Mouse (Mus musculus): Measurements from ENCODE around the gene Ets2. TPM values are rescaled to one million over a fixed set of nuclear protein-coding genes. Genes with fewer than 3 reads are reported as not detected.
"Not testable (repeated sequence)": the region's sequence is repeated elsewhere in the genome, so short reads cannot be mapped to it uniquely, and the experiment has no call there.

The Ets2 gene
- total RNA-seq, 2 experiments from 2014 or later: 70.3 to 77.0 TPM

- no peak for TF ChIP-seq CTCF (conservative IDR thresholded peaks at IDR 0.05)
- DNase-seq (ENCODE audit: low spot score in 2 of 2): no peak
- Histone ChIP-seq H3K4me3 (peak overlapping the region; percentile 73), H3K27ac (peak overlapping the region; percentile 95)
Measured at GRCm38 (mm10) chr16:95703958-95704357, 2.1 kb downstream of the Ets2 start.

DNA sequence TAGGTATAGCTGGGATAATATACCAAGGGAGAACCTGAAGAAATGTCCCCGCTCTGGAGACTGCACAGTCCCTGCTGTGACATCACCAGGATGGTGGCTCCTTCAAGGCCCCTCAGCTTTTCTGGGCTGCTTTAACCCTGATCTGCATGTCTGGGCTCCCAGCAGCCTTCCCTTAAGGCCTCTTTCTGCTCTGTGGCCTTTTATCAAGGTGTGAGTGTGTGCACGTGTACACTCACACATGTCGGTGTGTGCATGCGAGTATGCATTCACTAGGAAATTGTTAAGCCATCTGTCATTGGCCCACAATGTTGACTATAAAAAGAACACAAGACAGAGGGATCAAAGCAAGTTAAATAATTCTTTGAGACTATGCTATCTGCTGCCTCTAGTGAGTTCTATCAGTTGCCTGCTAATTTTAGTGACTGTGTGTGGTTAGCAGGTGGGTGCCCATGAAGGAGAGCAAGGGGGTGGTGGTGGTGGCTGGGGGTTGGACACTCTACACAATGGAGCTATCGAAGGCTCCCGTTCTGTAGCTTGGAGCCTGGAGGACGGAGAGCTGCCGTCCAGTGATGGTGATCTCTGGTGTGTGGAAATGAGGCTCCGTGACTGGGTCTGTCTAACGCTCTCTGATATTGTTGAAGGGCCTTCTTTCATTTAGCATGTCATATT, 2.9 kb downstream of the Ets2 start:
- peak; percentile 29 for TF ChIP-seq CTCF (conservative IDR thresholded peaks at IDR 0.05)
- Histone ChIP-seq H3K4me3 (peak overlapping the region; percentile 73), H3K27ac (peak overlapping the region; percentile 95)
- no peak for DNase-seq (ENCODE audit: low spot score in 2 of 2)

DNA sequence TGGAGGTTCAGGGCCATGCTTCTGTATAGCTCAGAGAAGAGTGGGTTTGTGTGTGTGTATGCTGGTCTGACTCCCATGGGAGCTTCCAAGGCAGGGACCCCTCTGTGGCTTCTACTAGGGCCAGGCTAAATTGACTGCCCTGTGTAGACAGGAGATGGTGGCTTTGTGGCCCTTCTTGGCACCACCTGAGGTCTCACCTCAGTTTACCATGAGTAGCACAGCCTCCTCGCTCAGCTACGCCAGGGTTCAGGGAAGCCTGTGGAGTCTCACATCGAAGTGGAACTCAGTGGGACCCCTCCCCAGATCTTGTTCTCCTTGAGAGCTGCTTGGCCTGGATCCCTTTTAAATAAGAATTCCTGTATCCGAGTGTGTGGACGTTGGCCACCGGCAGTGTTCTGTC, 3.9 kb downstream of the Ets2 start:
- H3K4me3 ChIP-seq: no peak overlapping the region; the same call in 1 of the 2 replicates
- H3K27ac ChIP-seq: no peak overlapping the region
- no peak for TF ChIP-seq CTCF (conservative IDR thresholded peaks at IDR 0.05)
- DNase-seq (ENCODE audit: low spot score in 2 of 2): no peak

GRCm38 (mm10) chr16:95708211-95709004, 6.5 kb downstream of the Ets2 start:
- TF ChIP-seq CTCF (conservative IDR thresholded peaks at IDR 0.05): no peak
- DNase-seq (ENCODE audit: low spot score in 2 of 2): no peak
- Histone ChIP-seq H3K4me3 (no peak overlapping the region), H3K27ac (peak overlapping the region; percentile 56; the same call in 1 of the 2 replicates)

- peak overlapping the region; percentile 19; the same call in 1 of the 2 replicates for H3K27ac ChIP-seq
- no peak for TF ChIP-seq CTCF (conservative IDR thresholded peaks at IDR 0.05)
- H3K4me3 ChIP-seq: no peak overlapping the region
Measured at GRCm38 (mm10) chr16:95709175-95709574, 7.3 kb downstream of the Ets2 start.

GRCm38 (mm10) chr16:95710129-95710528, 8.3 kb downstream of the Ets2 start:
- no peak for DNase-seq (ENCODE audit: low spot score in 2 of 2)
- no peak overlapping the region for H3K27ac ChIP-seq
- no peak overlapping the region for H3K4me3 ChIP-seq
- TF ChIP-seq CTCF (conservative IDR thresholded peaks at IDR 0.05): no peak

More at GRCm38 (mm10) chr16:95709175-95709574, 7.3 kb downstream of the Ets2 start:
- DNase-seq (ENCODE audit: low spot score in 2 of 2): no peak

DNA sequence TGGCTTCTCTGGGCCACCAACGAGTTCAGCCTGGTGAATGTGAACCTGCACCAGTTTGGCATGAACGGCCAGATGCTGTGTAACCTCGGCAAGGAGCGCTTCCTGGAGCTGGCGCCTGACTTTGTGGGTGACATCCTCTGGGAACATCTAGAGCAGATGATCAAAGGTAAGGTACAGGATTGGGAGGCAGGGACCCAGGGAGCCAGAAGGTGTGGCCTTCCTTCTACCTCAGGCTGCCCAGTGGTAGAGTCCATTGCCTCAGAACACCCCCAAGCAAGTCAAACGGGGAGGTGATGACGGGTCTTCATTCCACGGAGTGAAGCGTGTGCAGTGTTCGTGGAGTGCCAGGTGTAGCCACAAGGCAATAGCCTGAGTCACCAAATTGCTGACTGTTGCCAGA, 10.2 kb downstream of the Ets2 start:
- no peak for DNase-seq (ENCODE audit: low spot score in 2 of 2)
- TF ChIP-seq CTCF (conservative IDR thresholded peaks at IDR 0.05): no peak
- no peak overlapping the region for H3K4me3 ChIP-seq
- H3K27ac ChIP-seq: no peak overlapping the region

DNA sequence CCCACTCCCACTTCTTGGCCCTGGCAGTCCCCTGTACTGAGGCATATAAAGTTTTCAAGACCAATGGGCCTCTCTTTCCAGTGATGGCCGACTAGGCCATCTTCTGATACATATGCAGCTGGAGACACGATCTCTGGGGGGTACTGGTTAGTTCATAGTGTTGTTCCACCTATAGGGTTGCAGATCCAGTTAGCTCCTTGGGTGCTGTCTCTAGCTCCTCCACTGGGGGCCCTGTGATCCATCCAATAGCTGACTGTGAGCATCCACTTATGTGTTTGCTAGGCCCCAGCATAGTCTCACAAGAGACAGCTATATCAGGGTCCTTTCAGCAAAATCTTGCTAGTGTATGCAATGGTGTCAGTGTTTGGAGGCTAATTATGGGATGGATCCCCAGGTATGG, 11.2 kb downstream of the Ets2 start:
- peak; percentile 52 for TF ChIP-seq CTCF (conservative IDR thresholded peaks at IDR 0.05)
- H3K27ac ChIP-seq; H3K4me3 ChIP-seq; DNase-seq (ENCODE audit: low spot score in 2 of 2): not testable (repeated sequence)

GRCm38 (mm10) chr16:95715026-95715425, 13.2 kb downstream of the Ets2 start:
- H3K4me3 ChIP-seq: no peak overlapping the region
- TF ChIP-seq CTCF (conservative IDR thresholded peaks at IDR 0.05): no peak
- H3K27ac ChIP-seq: no peak overlapping the region
- no peak for DNase-seq (ENCODE audit: low spot score in 2 of 2)

DNA sequence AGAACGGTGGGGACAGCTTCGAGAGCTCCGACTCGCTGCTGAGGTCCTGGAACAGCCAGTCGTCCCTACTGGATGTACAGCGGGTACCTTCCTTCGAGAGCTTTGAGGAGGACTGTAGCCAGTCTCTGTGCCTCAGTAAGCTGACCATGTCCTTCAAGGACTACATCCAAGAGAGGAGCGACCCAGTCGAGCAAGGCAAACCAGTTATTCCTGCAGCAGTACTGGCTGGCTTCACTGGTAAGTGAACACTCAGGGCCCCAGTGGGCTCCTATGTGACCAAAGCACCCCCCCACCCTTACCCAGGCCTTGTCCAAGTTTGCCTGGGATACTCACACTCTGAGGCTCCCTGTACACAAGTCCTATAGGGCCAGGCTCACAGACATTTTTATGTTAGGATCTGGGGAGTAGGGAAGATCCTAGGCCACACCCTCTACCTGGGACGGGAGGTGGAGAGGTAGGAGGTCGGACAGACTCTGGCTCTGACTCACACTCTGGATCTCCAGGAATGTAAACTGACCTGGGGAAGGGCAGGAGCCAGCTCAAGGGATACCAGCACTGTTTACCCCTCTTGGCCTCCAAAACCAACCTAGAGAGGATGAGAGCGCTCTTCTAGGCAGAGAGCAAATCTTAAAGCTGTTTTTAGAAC, 14.3 kb downstream of the Ets2 start:
- Histone ChIP-seq H3K4me3 (no peak overlapping the region), H3K27ac (no peak overlapping the region)
- TF ChIP-seq CTCF (conservative IDR thresholded peaks at IDR 0.05): no peak
- DNase-seq (ENCODE audit: low spot score in 2 of 2): no peak

DNA sequence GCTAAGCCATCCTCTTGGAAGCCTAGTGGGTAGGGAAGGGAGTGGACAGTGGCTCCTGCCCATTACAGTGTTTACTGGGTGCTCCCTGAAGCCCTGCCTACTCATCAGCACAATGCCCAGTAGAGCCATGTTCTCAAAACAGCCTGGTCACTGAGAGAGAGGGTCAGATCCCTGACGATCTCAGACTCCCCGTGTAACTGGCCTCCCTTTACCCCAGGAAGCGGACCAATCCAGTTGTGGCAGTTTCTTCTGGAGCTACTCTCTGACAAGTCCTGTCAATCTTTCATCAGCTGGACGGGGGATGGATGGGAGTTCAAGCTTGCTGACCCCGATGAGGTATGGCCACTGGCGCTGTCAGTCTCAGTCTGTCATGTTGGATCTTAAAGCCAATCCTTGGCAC, 15.8 kb downstream of the Ets2 start:
- Histone ChIP-seq H3K4me3 (no peak overlapping the region), H3K27ac (no peak overlapping the region)
- DNase-seq (ENCODE audit: low spot score in 2 of 2): no peak
- TF ChIP-seq CTCF (conservative IDR thresholded peaks at IDR 0.05): no peak

DNA sequence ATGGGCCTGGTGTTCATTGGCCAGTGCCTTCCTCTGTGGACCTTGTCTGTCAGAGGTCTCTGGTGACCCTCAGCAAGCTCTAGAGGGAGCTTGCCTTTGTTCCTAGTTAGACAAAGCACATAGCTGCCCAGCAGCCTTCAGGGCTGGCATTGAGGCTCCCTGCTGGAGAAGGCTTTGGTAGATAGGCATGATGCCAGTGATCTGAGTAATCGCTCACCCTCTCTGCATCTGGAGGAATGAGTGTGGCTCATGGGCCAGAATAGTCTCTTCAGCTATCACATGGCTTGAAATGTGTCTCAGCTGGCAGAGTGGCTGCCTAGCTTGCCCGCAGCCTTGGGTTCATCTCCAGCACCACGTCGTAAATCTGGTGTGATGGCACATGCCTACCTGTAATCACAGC, 16.2 kb downstream of the Ets2 start:
- Histone ChIP-seq H3K27ac (no peak overlapping the region), H3K4me3 (no peak overlapping the region)
- TF ChIP-seq CTCF (conservative IDR thresholded peaks at IDR 0.05): no peak
- DNase-seq (ENCODE audit: low spot score in 2 of 2): no peak

DNA sequence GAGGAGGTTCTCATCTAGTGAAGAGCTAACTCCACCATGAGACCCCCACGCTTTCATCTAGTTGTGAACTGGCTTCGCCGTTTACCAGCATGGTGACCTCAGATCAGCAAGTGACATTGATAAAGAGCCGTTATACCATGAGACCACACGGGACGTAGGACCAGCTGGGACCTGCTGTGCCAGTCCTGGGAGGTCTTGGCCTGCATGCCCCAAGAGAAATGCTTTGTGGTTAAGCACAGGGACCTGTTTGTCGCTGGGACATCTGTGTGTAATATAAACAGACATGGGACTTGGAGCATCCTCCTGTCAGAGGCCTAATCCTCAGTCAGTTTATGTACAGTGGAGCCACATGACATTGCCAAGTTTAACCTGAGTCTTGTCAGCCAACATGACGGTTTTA, 18.7 kb downstream of the Ets2 start:
- no peak overlapping the region for H3K27ac ChIP-seq
- no peak overlapping the region for H3K4me3 ChIP-seq
- no peak for DNase-seq (ENCODE audit: low spot score in 2 of 2)
- TF ChIP-seq CTCF (conservative IDR thresholded peaks at IDR 0.05): no peak

Data from layer of hippocampus, adult 2 months (tissue).